Mouse (Mus musculus): ENCODE data around the gene Kcnk3. TPM values are rescaled to one million over a fixed set of nuclear protein-coding genes. Genes with fewer than 3 reads are reported as not detected.
A peak's percentile ranks its signal among the peaks of the same experiment; 100 is the strongest.

The Kcnk3 gene
- polyA plus RNA-seq, 1 experiment from 2014 or later: 35.7 TPM

- H3K36me3 ChIP-seq (ENCODE audit: insufficient read depth, low read length): no peaks in the 10 kb centered on the region
- H3K27me3 ChIP-seq (replicated peaks; ENCODE audit: insufficient read depth, low read length): no peaks in the 10 kb centered on the region
- no peak for ATAC-seq
- no peaks in the 10 kb centered on the region for H3K9me3 ChIP-seq (ENCODE audit: low read length)
- H3K4me3 ChIP-seq (ENCODE audit: low read depth, low read length): no peak overlapping the region
- no peaks in the 10 kb centered on the region for H3K4me1 ChIP-seq (ENCODE audit: insufficient read depth, low read depth, low read length)
- 90% methylated on average over 9 of the region's 9 CpGs for WGBS
- DNase-seq (ENCODE audit: low spot score): no peak
- H3K27ac ChIP-seq (ENCODE audit: low read length): no peak overlapping the region
- H3K4me2 ChIP-seq (replicated peaks; ENCODE audit: low read depth, low read length): no peak overlapping the region
- TF ChIP-seq CTCF (IDR thresholded peaks at IDR 0.05) (no peak), EP300 (IDR thresholded peaks at IDR 0.05) (no peak)
- no peak overlapping the region for H3K9ac ChIP-seq (replicated peaks; ENCODE audit: low read depth)
Measured at GRCm38 (mm10) chr5:30665360-30665759, 77.4 kb downstream of the Kcnk3 start.

- WGBS: 47% methylated on average over 6 of the region's 6 CpGs
- H3K4me1 ChIP-seq (ENCODE audit: insufficient read depth, low read depth, low read length): no peaks in the 10 kb centered on the region
- DNase-seq (ENCODE audit: low spot score) (peak; percentile 31), ATAC-seq (no peak)
- no peaks in the 10 kb centered on the region for H3K27me3 ChIP-seq (replicated peaks; ENCODE audit: insufficient read depth, low read length)
- no peaks in the 10 kb centered on the region for H3K9me3 ChIP-seq (ENCODE audit: low read length)
- TF ChIP-seq EP300 (IDR thresholded peaks at IDR 0.05) (no peak), CTCF (IDR thresholded peaks at IDR 0.05) (no peak)
- H3K4me3 ChIP-seq (ENCODE audit: low read depth, low read length): peak overlapping the region; percentile 89
- no peaks in the 10 kb centered on the region for H3K36me3 ChIP-seq (ENCODE audit: insufficient read depth, low read length)
- H3K27ac ChIP-seq (ENCODE audit: low read length): peak overlapping the region; percentile 87
- H3K4me2 ChIP-seq (replicated peaks; ENCODE audit: low read depth, low read length): peak overlapping the region; percentile 90
- peak overlapping the region; percentile 20; the same call in 1 of the 2 replicates for H3K9ac ChIP-seq (replicated peaks; ENCODE audit: low read depth)
Measured at GRCm38 (mm10) chr5:30665968-30666367, 78.0 kb downstream of the Kcnk3 start.

GRCm38 (mm10) chr5:30666391-30667195 lies 78.6 kb downstream of the Kcnk3 start, which contains the start of gene Cenpa:
Gene Cenpa (plus strand): TSS chr5:30666777.
- WGBS: 1% methylated on average over 37 of the region's 40 CpGs

GRCm38 (mm10) chr5:30667215-30667614 lies 79.2 kb downstream of the Kcnk3 start:
- TF ChIP-seq EP300 (IDR thresholded peaks at IDR 0.05) (no peak), CTCF (IDR thresholded peaks at IDR 0.05) (no peak)
- H3K9me3 ChIP-seq (ENCODE audit: low read length): no peaks in the 10 kb centered on the region
- under 1% methylated on average over 13 of the region's 13 CpGs for WGBS
- no peak for ATAC-seq
- H3K4me3 ChIP-seq (ENCODE audit: low read depth, low read length): peak overlapping the region; percentile 89
- no peaks in the 10 kb centered on the region for H3K36me3 ChIP-seq (ENCODE audit: insufficient read depth, low read length)
- H3K4me1 ChIP-seq (ENCODE audit: insufficient read depth, low read depth, low read length): no peaks in the 10 kb centered on the region
- H3K9ac ChIP-seq (replicated peaks; ENCODE audit: low read depth): peak overlapping the region; percentile 74
- H3K27ac ChIP-seq (ENCODE audit: low read length): peak overlapping the region; percentile 52; the same call in 1 of the 2 replicates
- DNase-seq (ENCODE audit: low spot score): no peak
- no peaks in the 10 kb centered on the region for H3K27me3 ChIP-seq (replicated peaks; ENCODE audit: insufficient read depth, low read length)
- H3K4me2 ChIP-seq (replicated peaks; ENCODE audit: low read depth, low read length): peak overlapping the region; percentile 90

More at GRCm38 (mm10) chr5:30666391-30667195, 78.6 kb downstream of the Kcnk3 start, which contains the start of gene Cenpa:
- ATAC-seq (peak; percentile 98), DNase-seq (ENCODE audit: low spot score) (peak; percentile 98)
- Histone ChIP-seq H3K9me3 (ENCODE audit: low read length) (no peaks in the 10 kb centered on the region), H3K9ac (replicated peaks; ENCODE audit: low read depth) (peak within 1 kb of the TSS; percentile 74), H3K4me2 (replicated peaks; ENCODE audit: low read depth, low read length) (peak within 1 kb of the TSS; percentile 90), H3K4me1 (ENCODE audit: insufficient read depth, low read depth, low read length) (no peaks in the 10 kb centered on the region), H3K27ac (ENCODE audit: low read length) (peak within 1 kb of the TSS; percentile 87), H3K36me3 (ENCODE audit: insufficient read depth, low read length) (no peaks in the 10 kb centered on the region), H3K4me3 (ENCODE audit: low read depth, low read length) (peak within 1 kb of the TSS; percentile 89), H3K27me3 (replicated peaks; ENCODE audit: insufficient read depth, low read length) (no peaks in the 10 kb centered on the region)
- peak; percentile 76 for TF ChIP-seq EP300 (IDR thresholded peaks at IDR 0.05)
- no peak for TF ChIP-seq CTCF (IDR thresholded peaks at IDR 0.05)

- ATAC-seq (no peak), DNase-seq (ENCODE audit: low spot score) (no peak)
- Histone ChIP-seq H3K4me3 (ENCODE audit: low read depth, low read length) (peak overlapping the region; percentile 89; the same call in 1 of the 2 replicates), H3K27me3 (replicated peaks; ENCODE audit: insufficient read depth, low read length) (no peaks in the 10 kb centered on the region), H3K36me3 (ENCODE audit: insufficient read depth, low read length) (no peaks in the 10 kb centered on the region), H3K27ac (ENCODE audit: low read length) (no peak overlapping the region), H3K9me3 (ENCODE audit: low read length) (no peaks in the 10 kb centered on the region), H3K4me1 (ENCODE audit: insufficient read depth, low read depth, low read length) (no peaks in the 10 kb centered on the region), H3K4me2 (replicated peaks; ENCODE audit: low read depth, low read length) (peak overlapping the region; percentile 90), H3K9ac (replicated peaks; ENCODE audit: low read depth) (peak overlapping the region; percentile 74)
- no peak for TF ChIP-seq CTCF (IDR thresholded peaks at IDR 0.05)
- no peak for TF ChIP-seq EP300 (IDR thresholded peaks at IDR 0.05)
- WGBS: 5% methylated on average over 3 of the region's 3 CpGs
Measured at GRCm38 (mm10) chr5:30667686-30668085, 79.7 kb downstream of the Kcnk3 start.

GRCm38 (mm10) chr5:30668637-30669495 lies 80.9 kb downstream of the Kcnk3 start:
- DNase-seq (ENCODE audit: low spot score) (no peak), ATAC-seq (no peak)
- no peak overlapping the region for H3K27ac ChIP-seq (ENCODE audit: low read length)
- no peak overlapping the region for H3K9ac ChIP-seq (replicated peaks; ENCODE audit: low read depth)
- no peaks in the 10 kb centered on the region for H3K4me1 ChIP-seq (ENCODE audit: insufficient read depth, low read depth, low read length)
- H3K36me3 ChIP-seq (ENCODE audit: insufficient read depth, low read length): no peaks in the 10 kb centered on the region
- WGBS: 89% methylated on average over 9 of the region's 9 CpGs
- H3K4me3 ChIP-seq (ENCODE audit: low read depth, low read length): no peak overlapping the region
- no peak overlapping the region for H3K4me2 ChIP-seq (replicated peaks; ENCODE audit: low read depth, low read length)
- TF ChIP-seq EP300 (IDR thresholded peaks at IDR 0.05) (no peak), CTCF (IDR thresholded peaks at IDR 0.05) (no peak)
- H3K9me3 ChIP-seq (ENCODE audit: low read length): no peaks in the 10 kb centered on the region
- H3K27me3 ChIP-seq (replicated peaks; ENCODE audit: insufficient read depth, low read length): no peaks in the 10 kb centered on the region

Measured in lung, postnatal 0 days (tissue).